Mouse (Mus musculus) right cerebral cortex, postnatal 36 days (tissue): ENCODE results near the gene Dip2a.

Experiments used
- DNase-seq, 2 experiments: peaks; one replicate each; pipeline ENCODE4 v3.0.0; 2022; ENCODE audit warnings: low spot score in 2 of 2, mixed read lengths in 1 of 2

The Dip2a gene

GRCm38 (mm10) chr10:76306738-76307137 is 38.4 kb downstream of the Dip2a start:
- no peak for DNase-seq

GRCm38 (mm10) chr10:76300133-76300532 is 45.0 kb downstream of the Dip2a start:
- DNase-seq: no peak

- DNase-seq: no peak
Measured at GRCm38 (mm10) chr10:76293222-76293621, 51.9 kb downstream of the Dip2a start.

DNA sequence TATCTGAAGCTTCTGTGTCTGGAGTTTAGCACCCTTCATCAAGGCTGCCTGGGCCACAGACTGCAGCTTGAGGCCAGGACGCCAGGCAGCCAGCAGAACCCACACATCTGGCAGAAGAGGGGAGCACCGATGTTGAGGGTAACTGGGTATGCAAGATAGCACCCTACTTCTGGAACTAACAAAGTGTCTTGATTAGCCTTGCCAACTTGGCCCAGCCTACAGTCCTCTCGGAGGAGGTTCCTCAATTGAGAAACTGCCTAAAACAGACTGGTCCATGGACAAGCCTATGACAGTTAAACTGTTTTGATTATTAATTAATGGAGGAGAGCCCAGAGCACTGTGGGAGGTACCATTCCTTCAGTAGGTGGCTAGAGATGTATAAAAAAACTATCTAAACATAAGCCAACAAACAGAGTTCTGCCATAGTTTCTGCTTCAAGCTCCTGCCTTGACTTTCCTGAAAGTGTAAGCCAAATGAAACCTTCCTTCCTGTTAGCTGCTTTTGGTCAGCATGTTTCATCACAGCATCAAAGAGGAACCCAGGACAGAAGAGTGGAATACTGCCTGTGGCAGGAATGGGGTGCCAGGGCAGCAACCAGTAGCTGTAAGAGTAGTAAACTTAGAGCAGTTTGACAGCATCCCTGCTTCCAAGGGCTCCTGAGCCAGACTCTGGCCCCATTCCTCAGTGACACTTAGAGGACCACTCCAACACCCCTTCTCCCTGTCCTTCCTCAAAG is 55.0 kb downstream of the Dip2a start:
- DNase-seq: no peak

- no peak for DNase-seq
Measured at GRCm38 (mm10) chr10:76289052-76289451, 56.0 kb downstream of the Dip2a start.

- DNase-seq: no peak
Measured at GRCm38 (mm10) chr10:76288268-76288993, 56.7 kb downstream of the Dip2a start.

DNA sequence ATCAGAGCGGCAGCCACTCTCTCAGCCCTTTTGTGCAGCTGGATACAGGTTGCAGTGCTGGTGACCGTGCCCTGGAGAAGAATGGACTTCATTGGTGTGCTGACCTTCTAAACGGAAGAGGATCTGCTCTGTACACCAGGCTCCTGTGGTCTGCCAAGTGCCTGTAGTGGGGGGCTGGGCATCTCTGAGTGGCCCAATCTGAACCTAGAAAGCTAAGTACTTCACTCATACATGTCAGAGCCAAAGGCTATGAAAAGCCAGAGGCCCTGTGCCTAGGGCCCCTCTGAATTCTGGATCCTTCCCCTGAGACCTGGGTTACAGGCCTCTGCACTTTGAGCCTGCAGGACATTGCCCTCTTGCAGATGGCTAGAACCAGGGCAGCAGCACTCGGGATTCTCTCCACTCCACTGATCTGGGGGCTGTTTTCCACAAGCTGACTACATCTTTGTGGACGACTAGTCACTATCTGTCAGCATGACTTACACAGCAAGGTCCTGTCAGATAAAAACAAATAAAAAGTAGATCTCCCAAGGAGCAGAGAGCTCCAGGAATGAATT is 66.5 kb downstream of the Dip2a start:
- no peak for DNase-seq

DNA sequence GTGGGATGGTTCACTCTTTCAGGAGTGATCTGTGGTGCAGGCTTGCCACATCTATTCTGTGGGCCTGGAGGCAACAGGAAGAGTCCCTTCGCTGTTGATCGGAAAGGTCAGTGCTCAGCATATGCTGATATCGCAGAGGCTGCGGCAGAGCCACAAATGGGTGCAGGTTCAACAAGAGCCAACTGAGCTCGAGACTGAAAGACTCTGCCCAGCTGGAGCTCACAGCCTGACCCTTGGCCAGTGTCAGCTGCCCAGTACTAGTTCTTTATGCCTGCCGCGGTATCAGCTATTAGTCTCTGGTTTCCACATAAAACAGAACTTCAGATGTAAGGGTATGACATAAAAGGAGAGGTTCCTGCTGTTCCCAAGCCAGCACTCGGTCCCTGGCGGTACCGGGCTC is 69.8 kb downstream of the Dip2a start:
- no peak for DNase-seq

DNA sequence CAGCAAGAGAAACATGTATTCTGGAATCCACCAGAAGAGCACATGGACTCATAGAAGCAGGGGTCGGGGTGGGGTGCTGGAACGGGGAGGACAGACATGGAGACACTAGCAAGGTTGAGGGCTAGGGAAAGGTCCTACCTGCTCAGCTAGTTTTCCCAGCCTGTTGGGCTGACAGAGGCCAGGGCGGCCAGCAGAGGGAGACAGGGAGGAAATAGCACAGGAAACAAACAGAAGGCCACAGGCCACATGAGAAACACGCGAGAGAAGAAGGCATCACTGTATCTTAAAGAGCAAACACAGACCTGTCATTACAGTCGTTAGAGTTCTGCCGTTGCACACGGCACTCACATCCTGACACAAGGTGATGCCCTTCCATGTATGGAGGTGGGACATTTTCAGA is 73.9 kb downstream of the Dip2a start:
- no peak for DNase-seq

DNA sequence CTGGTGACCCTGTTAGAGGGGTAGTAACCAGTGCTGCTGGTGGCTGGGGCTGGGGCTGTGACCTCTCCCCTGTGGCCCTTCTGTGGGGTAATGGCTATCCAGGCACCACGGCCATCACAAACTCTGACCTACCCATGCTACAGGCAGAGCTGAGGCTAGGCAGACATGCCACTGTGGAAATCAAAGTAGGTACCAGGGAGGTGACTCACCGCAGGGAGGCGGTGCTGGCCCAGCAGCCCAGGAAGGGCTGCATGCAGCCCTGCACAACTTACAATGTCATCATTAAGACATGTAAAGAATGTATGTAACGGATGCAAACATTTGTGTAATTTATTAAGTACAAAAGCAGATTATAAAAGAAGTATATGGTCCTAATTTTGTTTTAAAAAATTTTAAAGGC is 82.7 kb downstream of the Dip2a start:
- no peak for DNase-seq

GRCm38 (mm10) chr10:76261447-76261846 is 83.6 kb downstream of the Dip2a start:
- DNase-seq: no peak

DNA sequence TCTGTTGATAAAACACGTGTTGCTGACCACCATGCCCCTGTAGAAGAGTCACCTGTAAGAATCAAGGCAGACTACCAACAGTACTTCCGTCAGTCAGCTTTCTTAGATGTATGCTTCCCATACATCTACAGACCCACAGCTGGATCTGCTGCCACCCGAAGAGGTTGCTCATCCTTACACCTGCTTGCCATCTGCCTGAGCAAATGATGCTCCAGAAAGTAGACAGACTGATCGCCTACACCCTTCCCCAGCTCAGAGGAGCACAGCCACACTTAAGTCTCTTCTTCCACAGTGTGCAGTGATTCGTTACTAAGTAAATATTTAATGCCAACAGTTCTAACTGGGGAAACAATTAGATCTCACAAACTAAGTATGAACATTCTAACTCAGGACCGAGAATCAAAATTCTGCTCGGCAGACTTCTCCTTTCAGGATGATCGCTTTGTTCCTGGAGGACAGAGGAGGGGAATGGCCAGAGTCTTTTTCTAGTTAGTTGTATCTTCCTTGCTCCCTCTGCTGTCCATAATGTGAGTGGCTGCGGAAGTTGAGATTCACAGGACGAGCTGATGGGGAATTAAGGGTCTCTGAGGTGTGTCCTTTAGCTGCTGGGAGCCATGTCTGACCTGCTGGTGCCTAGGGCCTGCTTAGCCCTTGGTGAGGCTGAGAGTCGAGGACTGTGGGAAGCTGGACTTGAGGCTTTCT is 84.6 kb downstream of the Dip2a start:
- DNase-seq: no peak

DNA sequence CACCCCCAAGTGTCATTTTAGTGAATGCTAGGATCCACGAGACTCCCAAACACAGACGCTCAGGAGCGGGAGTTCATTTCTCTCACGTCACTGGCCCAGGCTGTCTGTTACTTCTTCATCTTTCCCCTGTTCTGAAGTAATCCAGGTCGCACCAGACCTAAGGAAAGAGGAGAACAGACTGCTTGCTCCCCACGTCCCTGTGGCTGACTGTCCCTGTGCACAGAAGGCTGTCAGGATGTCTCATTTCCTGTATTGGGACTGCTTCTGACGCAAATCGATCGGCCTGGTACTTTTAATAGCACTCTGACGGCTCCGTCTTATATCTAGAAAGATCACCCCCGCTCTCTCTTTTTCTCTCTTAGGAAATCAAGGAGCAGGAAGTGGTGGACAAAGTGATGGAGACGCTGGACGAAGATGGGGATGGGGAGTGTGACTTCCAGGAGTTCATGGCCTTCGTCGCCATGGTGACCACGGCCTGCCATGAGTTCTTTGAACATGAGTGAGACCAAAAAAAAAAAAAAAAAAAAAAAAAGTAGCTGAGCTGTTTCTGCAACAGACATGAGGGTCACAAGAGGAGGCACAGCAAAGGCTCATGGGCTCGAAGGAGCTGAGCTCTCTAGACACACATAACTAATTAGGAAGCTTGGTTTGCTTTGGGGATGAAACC is 85.4 kb downstream of the Dip2a start:
- no peak for DNase-seq

DNA sequence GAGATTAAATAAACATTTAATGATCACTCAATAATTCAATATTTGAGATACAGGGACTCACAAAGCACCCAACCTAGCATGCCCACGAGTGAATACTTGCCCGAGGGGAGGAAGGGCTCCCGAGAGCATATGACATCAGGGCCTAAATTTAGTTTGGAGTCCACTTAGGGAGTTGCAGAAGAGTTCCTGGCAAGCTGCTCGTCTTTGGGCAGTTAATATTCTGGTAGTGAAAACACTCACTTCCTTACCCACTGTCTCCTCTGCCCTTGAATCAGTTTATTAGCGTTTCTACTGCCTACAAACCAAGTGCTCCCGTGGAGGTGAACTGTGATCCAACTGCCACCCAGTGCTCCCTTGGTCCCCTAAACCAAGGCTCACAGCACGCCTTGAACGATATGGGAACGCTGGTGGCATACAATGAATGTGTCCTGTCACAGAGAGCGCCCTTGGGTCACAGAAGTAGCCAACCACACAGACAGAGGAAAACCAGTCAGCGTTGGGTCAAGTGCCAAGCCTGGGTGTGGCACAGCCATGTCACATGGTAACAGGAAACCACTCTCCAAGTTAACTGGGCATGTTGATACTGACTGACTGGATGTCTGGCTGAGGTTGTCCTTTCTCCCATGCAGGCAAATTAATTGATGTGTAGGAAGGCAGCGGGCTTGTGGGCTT is 87.2 kb downstream of the Dip2a start:
- no peak for DNase-seq

DNA sequence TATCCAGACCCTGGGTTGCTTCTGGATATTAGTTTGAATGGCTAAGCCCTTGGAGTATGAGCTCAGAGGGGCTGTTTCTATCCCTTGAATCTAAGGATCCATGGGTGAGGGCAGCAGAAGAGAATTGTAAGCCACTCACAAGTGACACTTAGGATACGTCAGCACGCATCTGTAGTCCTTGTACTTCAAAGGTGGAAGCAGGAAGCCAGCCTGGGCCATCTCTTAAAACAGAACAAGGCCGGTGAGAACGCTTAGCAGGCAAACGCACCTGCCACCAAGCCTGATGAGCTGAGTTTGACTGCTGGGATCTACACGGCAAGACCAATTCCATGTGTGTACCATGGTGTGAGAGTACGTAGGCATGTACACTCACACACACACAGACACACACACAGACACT is 87.9 kb downstream of the Dip2a start:
- DNase-seq: no peak

DNA sequence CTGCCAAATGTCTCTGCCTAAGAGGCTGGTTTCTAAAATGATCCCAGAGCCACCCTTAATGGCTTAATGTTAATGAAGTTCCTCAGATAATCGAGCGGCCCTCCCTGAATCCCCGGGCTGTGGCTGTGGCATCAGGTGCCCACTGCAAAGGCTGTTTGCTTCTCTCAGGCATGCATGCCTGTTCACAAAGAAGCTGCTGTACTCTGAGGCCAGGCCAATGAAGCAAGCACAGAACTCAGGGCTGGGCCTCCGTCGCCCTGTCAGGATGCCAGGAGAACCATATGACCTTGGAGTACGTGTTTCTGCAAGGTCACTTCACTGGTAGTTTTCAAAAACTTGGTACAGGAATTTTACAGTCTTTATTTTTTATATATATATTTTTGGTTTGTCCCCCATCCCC is 89.5 kb downstream of the Dip2a start:
- DNase-seq: no peak

- DNase-seq: no peak
Measured at GRCm38 (mm10) chr10:76253536-76253935, 91.6 kb downstream of the Dip2a start, which contains the start of gene S100b. Gene S100b, plus strand, starts transcription at chr10:76253853.

GRCm38 (mm10) chr10:76253079-76253478 is 92.0 kb downstream of the Dip2a start:
- no peak for DNase-seq

- no peak for DNase-seq
Measured at GRCm38 (mm10) chr10:76250870-76251269, 94.2 kb downstream of the Dip2a start.

- DNase-seq: no peak
Measured at GRCm38 (mm10) chr10:76248647-76248968, 96.5 kb downstream of the Dip2a start.

DNA sequence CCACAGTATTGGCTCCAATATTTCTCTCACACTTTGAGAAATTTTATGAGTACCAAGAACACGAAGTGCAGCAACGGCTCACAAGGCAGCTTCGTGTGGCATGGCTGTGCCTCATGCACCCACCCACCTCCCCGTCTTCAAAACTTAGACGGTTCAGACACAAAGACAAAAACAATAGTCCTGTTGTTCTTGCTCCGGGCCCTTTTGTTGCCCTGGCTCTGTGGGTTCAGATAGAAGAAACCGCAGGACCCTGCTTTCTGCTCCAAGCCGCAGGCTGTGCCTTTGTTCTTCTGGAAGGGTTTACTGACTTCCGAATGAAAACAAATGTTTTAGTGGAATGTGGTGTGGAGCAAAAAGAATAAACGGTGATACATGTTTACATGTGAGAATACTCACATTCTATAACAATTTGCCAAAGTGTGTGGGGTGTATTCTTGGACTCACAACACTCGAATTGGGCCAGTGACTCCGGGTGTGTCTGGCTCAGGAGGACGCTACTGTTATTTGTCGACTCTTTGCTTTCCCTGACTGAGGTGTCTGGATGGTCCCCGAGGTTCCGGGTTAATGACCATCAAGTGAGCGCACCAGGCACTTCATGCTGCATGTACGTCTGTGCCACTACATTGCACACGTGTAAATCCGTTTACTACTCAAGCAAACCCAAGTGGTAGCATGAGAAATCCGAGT is 97.0 kb downstream of the Dip2a start:
- no peak for DNase-seq
